Mouse (Mus musculus) forebrain, embryonic 14.5 days (tissue): ENCODE results near the gene H2al1h. TPM values are rescaled to one million over a fixed set of nuclear protein-coding genes. Genes with fewer than 3 reads are reported as not detected.
A peak's percentile ranks its signal among the peaks of the same experiment; 100 is the strongest.
"Not testable (repeated sequence)": the region's sequence is repeated elsewhere in the genome, so short reads cannot be mapped to it uniquely, and the experiment has no call there.

Source experiments
- ATAC-seq: fragments of 200-750 bp; cut with Nextera tagmentation; 2 replicates; pipeline ENCODE4 v1.8.0; 2017; ENCODE audit warnings: mild to moderate bottlenecking, moderate library complexity
- DNase-seq: peaks from one replicate; pipeline ENCODE4 v3.0.0-alpha.2; 2015; ENCODE audit warnings: low spot score
- H3K27ac ChIP-seq: fragments of 300-500 bp; sonication (generic); 2 replicates; pipeline ENCODE4 v1.5.1; 2014; ENCODE audit warnings: low read depth, mild to moderate bottlenecking, control low read depth, low read length, moderate library complexity
- H3K27me3 ChIP-seq: fragments of 300-500 bp; sonication (generic); replicated peaks from 2 replicates; pipeline ENCODE4 v1.6.1; 2014; ENCODE audit warnings: low read length, control low read depth, mixed read lengths; ENCODE audit not compliant: control insufficient read depth, insufficient read depth
- H3K36me3 ChIP-seq: fragments of 300-500 bp; sonication (generic); 2 replicates; pipeline ENCODE4 v1.6.1; 2014; ENCODE audit warnings: low read length, control low read depth; ENCODE audit not compliant: control insufficient read depth, insufficient read depth
- H3K4me1 ChIP-seq: fragments of 300-500 bp; sonication (generic); 2 replicates; pipeline ENCODE4 v1.6.1; 2014; ENCODE audit warnings: antibody characterized with exemption, low read length, control low read depth; ENCODE audit not compliant: control insufficient read depth, insufficient read depth
- H3K4me2 ChIP-seq: fragments of 300-500 bp; sonication (generic); 2 replicates; pipeline ENCODE4 v1.6.1; 2014; ENCODE audit warnings: mild to moderate bottlenecking, control low read depth, low read length
- H3K4me3 ChIP-seq: fragments of 300-500 bp; sonication (generic); 2 replicates; pipeline ENCODE4 v1.5.1; 2014; ENCODE audit warnings: low read depth, low read length, control low read depth
- H3K9ac ChIP-seq: fragments of 300-500 bp; sonication (generic); 2 replicates; pipeline ENCODE4 v1.6.1; 2014; ENCODE audit warnings: mild to moderate bottlenecking, low read length, control low read depth, moderate library complexity
- H3K9me3 ChIP-seq: fragments of 300-500 bp; sonication (generic); replicated peaks from 2 replicates; pipeline ENCODE4 v1.6.1; 2016; ENCODE audit warnings: low read length, control low read depth, mixed read lengths; ENCODE audit not compliant: control insufficient read depth
- WGBS: fragments of 180-500 bp; shearing (Covaris S2); extraction: QIAGEN DNeasy Blood & Tissue Kit; methylation state at CpG from one replicate; pipeline ENCODE4 v1.1.7; 2014; 5-methylcytosine and 5-hydroxymethylcytosine counted together
- polyA plus RNA-seq: library from polyadenylated mRNA; unstranded; fragments of >200 nt; fragmentation: Nextera tagmentation; extraction: Ambion mirVana; gene quantifications from 2 replicates; pipeline ENCODE4 v1.2.1, GENCODE M21; 2014

H2al1h gene
- polyA plus RNA-seq, 1 experiment from 2014 or later: not detected

DNA sequence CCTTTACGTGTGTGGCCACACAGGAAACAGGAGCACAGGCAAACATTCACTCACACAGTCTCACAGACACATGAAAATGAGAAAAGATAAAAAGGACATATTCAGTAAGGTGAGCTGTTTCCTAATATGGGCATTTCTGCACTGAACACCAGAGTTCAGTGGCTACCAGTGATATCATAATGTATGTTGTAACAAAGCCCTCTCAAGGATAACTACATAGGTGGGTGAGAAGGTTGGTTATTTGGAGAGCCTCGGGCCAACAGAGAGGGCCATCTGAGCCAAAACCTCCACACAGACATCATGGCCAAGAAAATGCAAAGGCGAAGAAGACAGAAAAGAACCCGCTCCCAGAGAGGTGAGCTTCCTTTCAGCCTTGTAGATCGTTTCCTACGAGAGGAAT is 12.8 kb upstream of the H2al1h start, which contains the start of gene H2al1d:
H2al1d (plus strand) TSS at position 301 of the 400 bp plus-strand sequence.
- WGBS: no CpG with 5 or more reads among the region's 6 CpGs
- ATAC-seq, H3K9me3 ChIP-seq, H3K4me3 ChIP-seq, H3K4me1 ChIP-seq, H3K36me3 ChIP-seq, H3K27me3 ChIP-seq, H3K27ac ChIP-seq, DNase-seq, H3K9ac ChIP-seq, H3K4me2 ChIP-seq: not testable (repeated sequence)

DNA sequence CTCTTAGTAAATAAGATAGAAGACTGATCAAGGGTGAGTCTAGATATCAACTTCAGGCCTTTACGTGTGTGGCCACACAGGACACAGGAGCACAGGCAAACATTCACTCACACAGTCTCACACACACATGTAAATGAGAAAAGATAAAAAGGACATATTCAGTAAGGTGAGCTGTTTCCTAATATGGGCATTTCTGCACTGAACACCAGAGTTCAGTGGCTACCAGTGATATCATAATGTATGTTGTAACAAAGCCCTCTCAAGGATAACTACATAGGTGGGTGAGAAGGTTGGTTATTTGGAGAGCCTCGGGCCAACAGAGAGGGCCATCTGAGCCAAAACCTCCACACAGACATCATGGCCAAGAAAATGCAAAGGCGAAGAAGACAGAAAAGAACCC is 9.7 kb upstream of the H2al1h start, which contains the start of gene H2al1e:
H2al1e (plus strand) TSS at position 301 of the 400 bp plus-strand sequence.
- no CpG with 5 or more reads among the region's 3 CpGs for WGBS
- ATAC-seq, H3K4me3 ChIP-seq: not testable (repeated sequence)

DNA sequence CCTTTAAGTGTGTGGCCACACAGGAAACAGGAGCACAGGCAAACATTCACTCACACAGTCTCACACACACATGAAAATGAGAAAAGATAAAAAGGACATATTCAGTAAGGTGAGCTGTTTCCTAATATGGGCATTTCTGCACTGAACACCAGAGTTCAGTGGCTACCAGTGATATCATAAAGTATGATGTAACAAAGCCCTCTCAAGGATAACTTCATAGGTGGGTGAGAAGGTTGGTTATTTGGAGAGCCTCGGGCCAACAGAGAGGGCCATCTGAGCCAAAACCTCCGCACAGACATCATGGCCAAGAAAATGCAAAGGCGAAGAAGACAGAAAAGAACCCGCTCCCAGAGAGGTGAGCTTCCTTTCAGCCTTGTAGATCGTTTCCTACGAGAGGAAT is 6.4 kb upstream of the H2al1h start, which contains the start of gene H2al1f:
H2al1f (plus strand) TSS at position 301 of the 400 bp plus-strand sequence.
- not testable (repeated sequence) for ATAC-seq, H3K4me2 ChIP-seq
- WGBS: no CpG with 5 or more reads among the region's 6 CpGs

More for the DNA sequence above, 9.7 kb upstream of the H2al1h start, which contains the start of gene H2al1e:
- H3K4me1 ChIP-seq, H3K27me3 ChIP-seq, H3K9me3 ChIP-seq, DNase-seq, H3K36me3 ChIP-seq, H3K4me2 ChIP-seq, H3K9ac ChIP-seq, H3K27ac ChIP-seq: not testable (repeated sequence)

DNA sequence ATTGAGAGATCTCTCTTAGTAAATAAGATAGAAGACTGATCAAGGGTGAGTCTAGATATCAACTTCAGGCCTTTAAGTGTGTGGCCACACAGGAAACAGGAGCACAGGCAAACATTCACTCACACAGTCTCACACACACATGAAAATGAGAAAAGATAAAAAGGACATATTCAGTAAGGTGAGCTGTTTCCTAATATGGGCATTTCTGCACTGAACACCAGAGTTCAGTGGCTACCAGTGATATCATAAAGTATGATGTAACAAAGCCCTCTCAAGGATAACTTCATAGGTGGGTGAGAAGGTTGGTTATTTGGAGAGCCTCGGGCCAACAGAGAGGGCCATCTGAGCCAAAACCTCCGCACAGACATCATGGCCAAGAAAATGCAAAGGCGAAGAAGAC is 3.3 kb upstream of the H2al1h start, which contains the start of gene H2al1g:
H2al1g (plus strand) TSS at position 301 of the 400 bp plus-strand sequence.
- WGBS: no CpG with 5 or more reads among the region's 3 CpGs
- not testable (repeated sequence) for H3K27me3 ChIP-seq, H3K9me3 ChIP-seq, H3K4me1 ChIP-seq, H3K9ac ChIP-seq, DNase-seq, H3K27ac ChIP-seq, H3K4me2 ChIP-seq, H3K4me3 ChIP-seq, H3K36me3 ChIP-seq, ATAC-seq

More for the DNA sequence above, 6.4 kb upstream of the H2al1h start, which contains the start of gene H2al1f:
- not testable (repeated sequence) for H3K4me3 ChIP-seq, H3K27ac ChIP-seq, H3K9ac ChIP-seq, H3K4me1 ChIP-seq, H3K27me3 ChIP-seq, H3K36me3 ChIP-seq, H3K9me3 ChIP-seq, DNase-seq

DNA sequence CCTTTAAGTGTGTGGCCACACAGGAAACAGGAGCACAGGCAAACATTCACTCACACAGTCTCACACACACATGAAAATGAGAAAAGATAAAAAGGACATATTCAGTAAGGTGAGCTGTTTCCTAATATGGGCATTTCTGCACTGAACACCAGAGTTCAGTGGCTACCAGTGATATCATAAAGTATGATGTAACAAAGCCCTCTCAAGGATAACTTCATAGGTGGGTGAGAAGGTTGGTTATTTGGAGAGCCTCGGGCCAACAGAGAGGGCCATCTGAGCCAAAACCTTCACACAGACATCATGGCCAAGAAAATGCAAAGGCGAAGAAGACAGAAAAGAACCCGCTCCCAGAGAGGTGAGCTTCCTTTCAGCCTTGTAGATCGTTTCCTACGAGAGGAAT is 3.1 kb downstream of the H2al1h start, which contains the start of gene H2al1i:
H2al1i (plus strand) TSS at position 301 of the 400 bp plus-strand sequence.
- not testable (repeated sequence) for H3K4me2 ChIP-seq, H3K4me1 ChIP-seq, H3K27ac ChIP-seq, H3K9me3 ChIP-seq, H3K4me3 ChIP-seq, DNase-seq, H3K9ac ChIP-seq, ATAC-seq, H3K36me3 ChIP-seq, H3K27me3 ChIP-seq
- no CpG with 5 or more reads among the region's 5 CpGs for WGBS

DNA sequence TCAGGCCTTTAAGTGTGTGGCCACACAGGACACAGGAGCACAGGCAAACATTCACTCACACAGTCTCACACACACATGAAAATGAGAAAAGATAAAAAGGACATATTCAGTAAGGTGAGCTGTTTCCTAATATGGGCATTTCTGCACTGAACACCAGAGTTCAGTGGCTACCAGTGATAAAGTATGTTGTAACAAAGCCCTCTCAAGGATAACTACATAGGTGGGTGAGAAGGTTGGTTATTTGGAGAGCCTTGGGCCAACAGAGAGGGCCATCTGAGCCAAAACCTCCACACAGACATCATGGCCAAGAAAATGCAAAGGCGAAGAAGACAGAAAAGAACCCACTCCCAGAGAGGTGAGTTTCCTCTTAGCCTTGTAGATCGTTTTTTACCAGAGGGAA is 6.2 kb downstream of the H2al1h start, which contains the start of gene H2al1j:
H2al1j (plus strand) TSS at position 301 of the 400 bp plus-strand sequence.
- DNase-seq, H3K27me3 ChIP-seq, H3K4me1 ChIP-seq, H3K4me3 ChIP-seq, H3K9ac ChIP-seq, ATAC-seq, H3K4me2 ChIP-seq, H3K27ac ChIP-seq, H3K36me3 ChIP-seq, H3K9me3 ChIP-seq: not testable (repeated sequence)
- WGBS: 89% methylated on average over 2 of the region's 2 CpGs

DNA sequence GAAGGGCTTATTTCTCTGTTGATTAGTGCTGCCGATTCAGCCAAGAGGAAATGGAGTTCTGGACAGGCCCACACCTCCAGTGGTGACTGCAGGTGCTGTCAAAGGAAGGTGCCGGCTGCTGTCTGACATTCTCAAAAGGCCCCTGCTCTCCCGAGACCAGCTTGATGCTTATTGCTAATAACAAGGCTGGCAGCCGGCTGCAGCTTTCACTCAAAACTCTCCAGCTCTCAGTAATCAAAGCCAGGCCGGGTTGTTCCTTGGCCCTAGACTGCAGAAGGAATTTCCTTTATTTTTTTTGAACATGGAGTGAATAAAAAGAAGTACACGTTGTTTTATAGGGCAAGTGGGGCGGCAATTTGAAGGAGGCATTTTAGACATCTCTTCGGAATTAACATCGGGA is 24.5 kb downstream of the H2al1h start:
- 56% methylated on average over 9 of the region's 9 CpGs for WGBS

DNA sequence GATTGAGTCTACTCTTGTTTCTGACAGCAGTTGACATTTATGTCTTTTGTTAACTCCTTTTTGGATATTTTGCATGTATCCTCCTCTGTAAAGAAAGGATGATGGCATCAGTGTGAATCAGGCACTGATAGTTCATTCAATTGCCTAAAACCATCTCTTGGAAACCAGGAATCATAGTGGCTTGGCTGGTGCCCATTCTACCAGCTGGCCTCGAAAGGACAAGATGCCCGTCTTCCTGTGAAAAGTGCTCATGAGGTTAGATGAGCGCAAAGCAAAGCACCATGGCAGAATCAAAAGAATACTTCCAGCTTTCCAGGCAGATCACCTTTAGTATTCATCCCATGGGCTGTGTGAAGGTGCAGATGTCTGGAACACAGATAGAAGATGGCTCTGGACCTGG is 25.5 kb downstream of the H2al1h start:
- Histone ChIP-seq H3K4me2 (no peak overlapping the region), H3K4me3 (no peak overlapping the region), H3K27ac (no peak overlapping the region), H3K36me3 (no peaks in the 10 kb centered on the region), H3K9me3 (no peaks in the 10 kb centered on the region), H3K27me3 (no peaks in the 10 kb centered on the region), H3K9ac (no peak overlapping the region), H3K4me1 (no peaks in the 10 kb centered on the region)
- no peak for ATAC-seq
- DNase-seq: no peak
- WGBS: 91% methylated on average over 3 of the region's 3 CpGs

More for the DNA sequence above, 24.5 kb downstream of the H2al1h start:
- Histone ChIP-seq H3K36me3 (no peaks in the 10 kb centered on the region), H3K9me3 (no peaks in the 10 kb centered on the region), H3K4me1 (no peaks in the 10 kb centered on the region), H3K4me2 (no peak overlapping the region), H3K27me3 (no peaks in the 10 kb centered on the region), H3K27ac (no peak overlapping the region), H3K9ac (no peak overlapping the region), H3K4me3 (no peak overlapping the region)
- ATAC-seq (no peak), DNase-seq (peak; percentile 56)

DNA sequence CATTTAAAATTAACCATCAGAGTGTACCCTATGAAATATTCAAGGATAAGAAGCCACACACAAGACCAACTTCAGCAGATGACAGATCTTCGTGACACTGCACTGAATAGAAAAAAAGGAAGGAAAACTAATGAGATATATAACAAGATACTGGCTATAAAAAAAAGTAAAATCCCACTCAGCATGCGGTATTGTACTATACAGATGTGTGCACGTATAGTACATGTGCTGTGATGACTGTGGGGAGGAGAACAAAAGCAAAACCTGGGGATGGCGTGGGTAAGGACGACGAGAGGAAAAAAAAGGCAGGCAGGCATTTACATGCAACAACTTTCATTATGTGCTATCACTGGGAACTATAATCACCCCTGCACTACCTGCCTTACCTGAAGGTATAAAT is 39.5 kb downstream of the H2al1h start:
- Histone ChIP-seq H3K27me3 (no peaks in the 10 kb centered on the region), H3K27ac (no peak overlapping the region), H3K4me3 (no peak overlapping the region), H3K4me2 (no peak overlapping the region), H3K4me1 (peaks cover 2% of the 10 kb centered on the region; the same call in 1 of the 2 replicates), H3K9me3 (no peaks in the 10 kb centered on the region), H3K36me3 (no peaks in the 10 kb centered on the region), H3K9ac (no peak overlapping the region)
- ATAC-seq (no peak), DNase-seq (no peak)
- 80% methylated on average over 6 of the region's 6 CpGs for WGBS
